Mouse (Mus musculus): ENCODE measurements around the gene Cox7a2l. TPM values are rescaled to one million over a fixed set of nuclear protein-coding genes. Genes with fewer than 3 reads are reported as not detected.

Gene Cox7a2l
- polyA plus RNA-seq, 1 experiment from 2014 or later = 150 TPM

DNA sequence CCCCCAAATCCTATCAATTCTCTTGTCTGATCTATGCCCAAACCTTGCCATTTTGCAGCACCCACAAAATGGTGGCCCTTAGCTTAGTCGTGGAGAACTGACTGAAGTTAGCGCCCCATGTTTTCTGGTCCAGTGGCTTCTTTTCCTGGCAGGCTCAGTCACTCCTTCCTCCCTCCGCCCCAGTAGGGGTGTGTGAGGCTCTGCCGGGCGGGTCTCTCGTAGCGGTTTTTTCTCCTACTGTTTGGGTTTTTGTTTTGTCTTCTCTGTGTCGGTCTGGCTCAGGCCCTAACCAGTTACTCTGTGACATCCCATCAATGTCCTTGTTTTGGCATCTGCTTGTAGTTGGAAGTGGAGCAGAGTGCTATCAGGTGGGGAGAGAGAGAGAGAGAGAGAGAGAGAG, 8.5 kb upstream of the Cox7a2l start:
- Histone ChIP-seq H3K4me3 (no peak overlapping the region), H3K4me1 (peaks cover 33% of the 10 kb centered on the region), H3K27ac (replicated peaks) (0 out of 2 replicates have a peak overlapping the region, but pooled peaks have one; percentile 54), H3K9me3 (no peaks in the 10 kb centered on the region), H3K27me3 (peaks cover 17% of the 10 kb centered on the region), H3K9ac (replicated peaks) (no peak overlapping the region), H3K36me3 (no peaks in the 10 kb centered on the region), H3K4me2 (replicated peaks) (peak overlapping the region; percentile 25; the same call in 1 of the 2 replicates)
- WGBS = 6% methylated on average over 8 of the region's 8 CpGs
- ATAC-seq (ENCODE audit: low FRiP score, low read depth) = no peak

DNA sequence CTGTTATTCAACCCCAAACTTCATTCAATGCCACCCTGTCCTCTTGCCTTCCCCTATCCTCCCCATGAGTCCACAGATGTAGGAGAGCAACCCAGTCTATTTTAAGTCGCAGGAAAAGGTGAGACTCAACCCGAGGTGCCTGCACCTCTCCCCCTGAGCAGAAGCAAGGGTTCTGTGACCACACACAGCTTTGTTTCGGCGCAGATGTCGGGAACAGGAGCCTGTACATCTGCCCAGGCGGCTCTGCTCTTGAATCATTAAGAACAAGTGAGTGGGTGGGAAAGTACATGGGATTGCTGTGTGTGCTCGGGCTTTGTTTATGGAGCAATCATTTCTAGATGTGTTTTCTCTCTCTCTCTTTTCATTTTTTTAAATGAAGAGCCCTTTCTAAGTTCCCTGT, 7.6 kb upstream of the Cox7a2l start:
- ATAC-seq (ENCODE audit: low FRiP score, low read depth) = no peak
- 59% methylated on average over 7 of the region's 7 CpGs for WGBS
- H3K4me2 ChIP-seq (replicated peaks) = no peak overlapping the region

DNA sequence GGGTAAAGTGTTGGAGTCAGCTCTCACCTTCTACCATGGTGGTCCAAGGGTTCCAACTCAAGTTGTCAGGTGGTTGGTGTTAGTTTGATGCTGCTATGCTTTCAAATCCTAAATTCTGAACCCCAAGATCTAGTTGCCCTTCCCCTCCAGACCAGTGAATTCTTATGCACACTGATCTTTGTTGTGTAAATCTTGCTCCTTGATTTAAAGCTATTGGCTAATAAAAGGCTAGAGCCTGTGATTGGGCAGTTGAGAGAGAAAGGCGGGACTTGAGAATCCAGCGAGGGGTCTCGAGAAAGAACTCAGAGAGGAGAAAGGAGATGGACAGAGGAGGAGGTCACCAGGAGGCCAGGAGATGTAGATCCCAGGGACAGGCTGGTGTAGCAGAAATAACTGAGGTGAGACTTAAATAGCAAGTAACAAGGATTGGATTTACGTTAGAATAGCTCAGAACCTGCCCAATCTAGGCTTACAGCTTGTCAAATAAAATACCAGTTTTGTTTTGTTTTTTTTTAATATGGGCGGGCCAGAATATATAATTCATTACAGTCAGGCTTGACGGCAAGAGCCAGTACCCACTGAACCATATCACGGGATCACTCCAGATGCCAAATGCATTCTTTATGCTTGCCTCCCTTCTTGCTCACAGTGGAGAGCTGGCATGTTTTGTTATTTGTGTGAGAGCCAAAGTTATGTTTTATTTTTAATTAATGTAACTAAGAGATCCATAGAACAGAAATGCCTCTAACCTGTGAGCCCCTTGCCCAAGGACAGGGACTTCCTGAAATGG, 5.7 kb upstream of the Cox7a2l start:
- no peaks in the 10 kb centered on the region for H3K36me3 ChIP-seq
- no peak overlapping the region for H3K27ac ChIP-seq (replicated peaks)
- no peak overlapping the region for H3K9ac ChIP-seq (replicated peaks)
- WGBS = 70% methylated on average over 7 of the region's 7 CpGs
- H3K27me3 ChIP-seq = peaks cover 14% of the 10 kb centered on the region
- no peak for ATAC-seq (ENCODE audit: low FRiP score, low read depth)
- H3K9me3 ChIP-seq = no peaks in the 10 kb centered on the region
- H3K4me2 ChIP-seq (replicated peaks) = no peak overlapping the region
- no peak overlapping the region for H3K4me3 ChIP-seq
- peaks cover 28% of the 10 kb centered on the region for H3K4me1 ChIP-seq

More for the DNA sequence above, 7.6 kb upstream of the Cox7a2l start:
- no peak overlapping the region for H3K4me3 ChIP-seq
- no peak overlapping the region for H3K9ac ChIP-seq (replicated peaks)
- H3K27me3 ChIP-seq = peaks cover 17% of the 10 kb centered on the region
- peaks cover 33% of the 10 kb centered on the region for H3K4me1 ChIP-seq
- no peaks in the 10 kb centered on the region for H3K36me3 ChIP-seq
- H3K9me3 ChIP-seq = no peaks in the 10 kb centered on the region
- H3K27ac ChIP-seq (replicated peaks) = no peak overlapping the region

DNA sequence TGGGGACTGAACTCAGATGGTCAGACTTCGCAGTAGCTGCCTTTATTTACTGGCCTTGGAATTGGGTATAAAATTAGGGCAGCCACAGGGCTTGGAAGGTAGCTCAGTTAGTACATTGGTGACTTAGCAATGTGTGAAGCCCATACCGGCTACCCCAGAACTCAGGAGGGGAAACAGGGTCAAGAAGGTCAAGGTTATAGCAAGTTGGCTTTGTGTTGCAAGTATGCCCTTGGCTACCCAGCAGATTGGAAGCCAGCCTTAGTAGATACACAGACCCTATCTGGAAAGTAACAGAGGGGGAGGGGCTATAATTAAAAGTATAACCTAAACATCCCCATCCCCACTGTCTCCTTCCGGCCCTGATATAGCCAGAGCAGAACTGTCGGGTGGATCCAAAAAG, 4.8 kb upstream of the Cox7a2l start:
- H3K9me3 ChIP-seq = no peaks in the 10 kb centered on the region
- WGBS = 88% methylated on average over 4 of the region's 4 CpGs
- H3K9ac ChIP-seq (replicated peaks) = no peak overlapping the region
- H3K4me2 ChIP-seq (replicated peaks) = no peak overlapping the region
- peaks cover 19% of the 10 kb centered on the region for H3K4me1 ChIP-seq
- H3K27me3 ChIP-seq = peaks cover 14% of the 10 kb centered on the region
- H3K4me3 ChIP-seq = no peak overlapping the region
- H3K36me3 ChIP-seq = no peaks in the 10 kb centered on the region
- ATAC-seq (ENCODE audit: low FRiP score, low read depth) = no peak
- no peak overlapping the region for H3K27ac ChIP-seq (replicated peaks)

DNA sequence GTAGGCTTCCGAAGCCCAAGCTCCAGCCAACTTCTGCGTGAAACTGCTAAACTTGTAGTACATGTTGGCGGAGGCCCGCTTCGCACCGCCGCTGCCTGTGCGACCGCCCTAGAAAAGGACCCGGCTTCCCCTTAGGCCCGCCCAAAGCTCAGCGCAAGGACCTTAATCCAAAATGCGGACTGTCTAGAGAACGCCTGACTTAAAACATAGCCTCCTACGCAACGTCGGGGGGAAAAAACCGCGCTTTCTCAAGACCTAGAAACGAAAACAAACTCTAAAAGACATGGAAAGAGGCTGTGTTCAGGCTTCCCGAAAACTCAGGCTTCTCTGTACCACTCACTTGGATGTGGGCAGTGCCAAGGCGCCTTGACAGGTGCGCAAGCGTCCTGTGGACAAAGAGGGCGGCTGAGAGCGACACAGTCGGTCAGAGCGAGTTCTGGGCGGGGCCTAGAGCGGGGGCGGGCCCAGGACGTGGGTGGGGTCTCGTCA, 2.9 kb downstream of the Cox7a2l start:
- no peaks in the 10 kb centered on the region for H3K36me3 ChIP-seq
- under 1% methylated on average over 33 of the region's 33 CpGs for WGBS
- ATAC-seq (ENCODE audit: low FRiP score, low read depth) = peak; percentile 99
- peak overlapping the region; percentile 90 for H3K4me3 ChIP-seq
- H3K27me3 ChIP-seq = no peaks in the 10 kb centered on the region
- H3K4me2 ChIP-seq (replicated peaks) = peak overlapping the region; percentile 85
- peak overlapping the region; percentile 35; the same call in 1 of the 2 replicates for H3K27ac ChIP-seq (replicated peaks)
- peaks cover 21% of the 10 kb centered on the region for H3K4me1 ChIP-seq
- H3K9me3 ChIP-seq = no peaks in the 10 kb centered on the region
- H3K9ac ChIP-seq (replicated peaks) = peak overlapping the region; percentile 93

DNA sequence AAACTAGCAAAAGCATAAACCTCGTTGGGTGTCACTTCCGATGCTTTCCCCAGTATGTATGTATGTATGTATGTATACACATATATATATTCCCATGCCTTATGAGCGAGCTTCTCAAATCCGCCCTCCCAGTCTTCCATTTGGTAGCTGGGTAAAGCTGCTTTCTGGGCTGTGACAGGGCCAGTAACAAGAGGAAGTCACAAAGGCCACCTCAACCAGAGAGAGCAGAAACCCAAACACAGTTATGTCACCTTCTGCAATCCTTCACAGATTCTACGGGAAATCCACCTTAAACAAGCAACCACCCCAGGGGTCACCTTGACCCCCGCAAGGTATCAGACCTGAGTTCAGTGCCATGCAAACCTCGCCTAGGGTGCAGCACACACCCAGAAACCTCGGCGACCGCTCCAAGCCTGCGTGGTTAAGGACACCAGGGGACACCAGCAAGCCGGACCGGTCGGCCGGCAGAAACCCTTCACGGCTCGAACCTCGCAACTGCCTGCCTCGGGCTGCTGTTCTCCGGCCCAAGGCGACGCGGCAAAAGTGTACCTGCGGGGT, 3.4 kb downstream of the Cox7a2l start:
- Histone ChIP-seq H3K27me3 (no peaks in the 10 kb centered on the region), H3K9me3 (no peaks in the 10 kb centered on the region), H3K4me3 (peak overlapping the region; percentile 90), H3K9ac (replicated peaks) (peak overlapping the region; percentile 93), H3K4me2 (replicated peaks) (peak overlapping the region; percentile 85), H3K4me1 (peaks cover 21% of the 10 kb centered on the region), H3K36me3 (no peaks in the 10 kb centered on the region), H3K27ac (replicated peaks) (peak overlapping the region; percentile 35; the same call in 1 of the 2 replicates)
- peak; percentile 61 for ATAC-seq (ENCODE audit: low FRiP score, low read depth)
- WGBS = 2% methylated on average over 24 of the region's 24 CpGs

DNA sequence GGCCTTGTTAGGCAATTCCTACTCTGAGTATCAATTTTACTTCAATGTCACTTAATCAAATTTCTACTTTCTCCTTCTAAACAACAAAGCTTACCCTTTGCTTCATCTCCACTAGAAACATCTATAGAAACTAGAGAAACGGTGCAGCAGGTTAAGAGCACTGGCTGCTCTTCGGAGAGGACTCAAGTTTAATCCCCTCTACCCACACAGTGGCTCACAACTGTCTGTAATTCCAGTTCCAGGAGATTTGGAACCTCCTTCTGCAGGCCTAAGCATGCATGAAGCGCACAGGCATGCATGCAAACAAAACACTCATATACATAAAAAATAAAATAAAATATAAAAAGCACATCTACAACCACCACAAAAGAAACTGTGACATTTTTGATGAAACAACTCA, 5.0 kb downstream of the Cox7a2l start:
- WGBS = 93% methylated on average over 3 of the region's 3 CpGs
- no peak for ATAC-seq (ENCODE audit: low FRiP score, low read depth)
- H3K36me3 ChIP-seq = no peaks in the 10 kb centered on the region
- no peak overlapping the region for H3K27ac ChIP-seq (replicated peaks)
- no peaks in the 10 kb centered on the region for H3K9me3 ChIP-seq
- peaks cover 21% of the 10 kb centered on the region for H3K4me1 ChIP-seq
- no peak overlapping the region for H3K4me3 ChIP-seq
- H3K9ac ChIP-seq (replicated peaks) = no peak overlapping the region
- no peak overlapping the region for H3K4me2 ChIP-seq (replicated peaks)
- no peaks in the 10 kb centered on the region for H3K27me3 ChIP-seq

DNA sequence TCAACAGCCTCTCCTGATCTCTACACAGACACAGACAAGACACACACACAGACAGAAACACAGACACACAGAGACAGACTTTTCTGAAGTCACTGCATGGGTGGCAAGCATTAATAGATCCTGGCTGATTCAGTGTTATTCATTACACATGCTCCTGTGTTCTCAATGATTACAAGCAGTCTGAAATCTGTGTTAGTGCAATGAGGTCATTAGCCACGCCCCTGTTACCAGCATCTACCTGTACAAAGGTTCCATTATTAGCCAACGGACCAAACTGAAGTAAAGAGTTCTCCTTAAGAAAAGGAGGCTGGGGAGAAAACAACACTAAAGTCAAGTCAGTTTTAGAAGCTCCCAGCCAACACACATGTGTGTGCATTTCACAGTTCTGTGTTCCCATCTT, 13.4 kb downstream of the Cox7a2l start:
- Histone ChIP-seq H3K9me3 (no peaks in the 10 kb centered on the region), H3K36me3 (peaks cover 38% of the 10 kb centered on the region), H3K27ac (replicated peaks) (no peak overlapping the region), H3K9ac (replicated peaks) (no peak overlapping the region), H3K27me3 (no peaks in the 10 kb centered on the region), H3K4me1 (no peaks in the 10 kb centered on the region), H3K4me2 (replicated peaks) (no peak overlapping the region), H3K4me3 (no peak overlapping the region)
- no peak for ATAC-seq (ENCODE audit: low FRiP score, low read depth)
- 87% methylated on average over 2 of the region's 2 CpGs for WGBS

DNA sequence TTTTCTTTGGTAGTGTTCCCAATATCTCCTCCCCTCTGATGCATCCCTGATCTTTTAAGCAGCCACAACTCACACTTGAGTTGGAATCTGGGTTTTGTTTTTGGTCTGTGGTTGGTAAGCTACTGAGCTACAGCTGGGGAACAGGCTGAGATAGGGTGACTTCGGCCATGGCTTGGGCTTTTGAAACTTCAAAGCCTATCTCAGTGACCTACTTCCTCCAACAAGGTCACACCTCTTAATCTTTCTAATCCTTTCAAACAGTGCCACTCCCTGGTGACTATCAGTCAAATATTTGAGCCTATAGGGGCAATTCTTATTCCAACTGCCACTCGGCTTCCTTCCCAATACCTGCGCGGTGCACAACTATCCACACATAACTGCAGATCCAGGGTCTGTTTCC, 17.4 kb downstream of the Cox7a2l start:
- Histone ChIP-seq H3K4me3 (no peak overlapping the region), H3K9ac (replicated peaks) (no peak overlapping the region), H3K27me3 (no peaks in the 10 kb centered on the region), H3K36me3 (peaks cover 53% of the 10 kb centered on the region), H3K9me3 (no peaks in the 10 kb centered on the region), H3K27ac (replicated peaks) (no peak overlapping the region), H3K4me1 (no peaks in the 10 kb centered on the region), H3K4me2 (replicated peaks) (no peak overlapping the region)
- no peak for ATAC-seq (ENCODE audit: low FRiP score, low read depth)
- 89% methylated on average over 4 of the region's 4 CpGs for WGBS

DNA sequence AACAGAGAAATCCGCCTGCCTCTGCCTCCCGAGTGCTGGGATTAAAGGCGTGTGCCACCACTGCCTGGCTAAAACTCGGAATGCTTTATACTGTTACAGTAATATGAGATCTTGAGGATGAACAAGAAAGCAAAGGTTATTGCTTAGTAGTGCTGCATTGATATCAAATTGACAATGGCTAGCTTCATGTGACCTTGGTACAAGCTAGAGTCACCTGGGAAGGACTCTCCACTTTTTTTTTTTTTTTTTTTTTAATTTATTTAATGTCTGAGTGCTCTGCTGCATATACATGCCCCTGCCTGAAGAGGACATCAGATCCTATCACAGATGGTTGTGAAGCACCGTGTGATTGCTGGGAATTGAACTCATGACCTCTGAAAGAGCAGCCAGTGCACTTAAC, 18.2 kb downstream of the Cox7a2l start:
- Histone ChIP-seq H3K4me1 (no peaks in the 10 kb centered on the region), H3K27me3 (no peaks in the 10 kb centered on the region), H3K4me3 (no peak overlapping the region), H3K36me3 (peaks cover 53% of the 10 kb centered on the region), H3K27ac (replicated peaks) (no peak overlapping the region), H3K4me2 (replicated peaks) (no peak overlapping the region), H3K9me3 (no peaks in the 10 kb centered on the region), H3K9ac (replicated peaks) (no peak overlapping the region)
- WGBS = 93% methylated on average over 5 of the region's 5 CpGs
- ATAC-seq (ENCODE audit: low FRiP score, low read depth) = no peak

DNA sequence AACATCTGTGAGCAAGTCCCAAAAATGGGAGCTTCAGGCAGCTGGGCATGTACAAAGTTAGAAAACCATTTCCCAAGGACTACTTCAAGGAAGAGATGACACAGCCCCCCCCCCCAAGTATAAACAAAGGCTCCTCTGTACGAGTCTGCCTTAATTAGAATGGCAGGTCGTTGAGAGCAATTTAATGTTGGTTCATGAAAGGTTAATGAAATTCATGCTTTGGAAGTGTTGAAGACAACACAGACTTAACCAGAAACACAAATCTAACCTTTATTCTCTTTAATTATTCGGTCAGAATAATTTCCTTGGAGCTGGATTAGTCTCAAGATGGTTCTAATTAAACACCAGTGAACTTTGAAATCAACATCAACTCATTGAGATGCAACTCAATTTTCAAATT, 29.4 kb downstream of the Cox7a2l start:
- H3K27me3 ChIP-seq = no peaks in the 10 kb centered on the region
- no peak for ATAC-seq (ENCODE audit: low FRiP score, low read depth)
- no peak overlapping the region for H3K4me3 ChIP-seq
- 0 out of 2 replicates have a peak, but pooled peaks cover 4% of the 10 kb centered on the region for H3K36me3 ChIP-seq
- H3K4me2 ChIP-seq (replicated peaks) = no peak overlapping the region
- no peaks in the 10 kb centered on the region; the same call in 1 of the 2 replicates for H3K4me1 ChIP-seq
- H3K9me3 ChIP-seq = 0 out of 2 replicates have a peak, but pooled peaks cover 3% of the 10 kb centered on the region
- WGBS = 68% methylated on average over 3 of the region's 3 CpGs
- no peak overlapping the region for H3K9ac ChIP-seq (replicated peaks)
- H3K27ac ChIP-seq (replicated peaks) = no peak overlapping the region

DNA sequence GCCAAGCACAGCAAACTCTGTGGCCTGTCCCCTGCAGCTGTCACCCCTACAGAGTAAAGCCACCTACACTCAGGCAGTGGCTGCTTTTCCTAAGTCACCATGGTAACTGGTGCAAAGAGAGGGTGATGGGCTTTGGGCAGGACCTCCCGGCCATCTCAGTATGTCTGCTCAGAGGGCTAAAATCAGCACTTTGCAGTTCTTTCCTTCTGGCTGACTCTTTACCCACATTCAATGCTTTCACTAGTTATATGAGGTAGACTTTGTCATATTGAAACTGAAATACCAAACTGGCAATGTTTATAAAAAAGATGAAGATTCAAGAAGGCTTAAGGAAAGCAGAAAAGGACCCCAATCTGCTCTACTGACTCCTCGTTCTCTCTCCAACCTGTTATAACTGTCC, 33.3 kb downstream of the Cox7a2l start:
- H3K4me1 ChIP-seq = no peaks in the 10 kb centered on the region; the same call in 1 of the 2 replicates
- no peaks in the 10 kb centered on the region for H3K9me3 ChIP-seq
- no peak overlapping the region for H3K4me3 ChIP-seq
- H3K4me2 ChIP-seq (replicated peaks) = no peak overlapping the region
- no peaks in the 10 kb centered on the region for H3K27me3 ChIP-seq
- peaks cover 24% of the 10 kb centered on the region for H3K36me3 ChIP-seq
- H3K9ac ChIP-seq (replicated peaks) = no peak overlapping the region
- ATAC-seq (ENCODE audit: low FRiP score, low read depth) = no peak
- H3K27ac ChIP-seq (replicated peaks) = no peak overlapping the region
- 73% methylated on average over 2 of the region's 2 CpGs for WGBS
